Mouse (Mus musculus): ENCODE data around the gene Rab3a. TPM values are rescaled to one million over a fixed set of nuclear protein-coding genes. Genes with fewer than 3 reads are reported as not detected.

Gene Rab3a
- polyA plus RNA-seq (2021; fragmentation: Nextera tagmentation) = 895 and 1,300 TPM in 2 replicates
- long read RNA-seq, experiment 1, transcript Rab3a-202 (5 exons, 1,375 nt) = minor isoform, 13 of 1,616 reads
- long read RNA-seq, experiment 1, transcript Rab3a-203 (4 exons, 1,556 nt) = minor isoform, 20 of 1,616 reads
- long read RNA-seq, experiment 1, transcript Rab3a-201 (5 exons, 1,363 nt) = major isoform, 1,013 of 1,616 reads
- long read RNA-seq, experiment 1, partial matches to known transcripts = 36 of 1,616 reads
- long read RNA-seq, experiment 1, other reads (novel, unspliced or antisense) = 533 of 1,616 reads
- long read RNA-seq, experiment 2, transcript Rab3a-201 (5 exons, 1,363 nt) = major isoform, 393 of 767 reads
- long read RNA-seq, experiment 2, transcript Rab3a-203 (4 exons, 1,556 nt) = minor isoform, 26 of 767 reads
- long read RNA-seq, experiment 2, partial matches to known transcripts = 71 of 767 reads
- long read RNA-seq, experiment 2, other reads (novel, unspliced or antisense) = 274 of 767 reads

DNA sequence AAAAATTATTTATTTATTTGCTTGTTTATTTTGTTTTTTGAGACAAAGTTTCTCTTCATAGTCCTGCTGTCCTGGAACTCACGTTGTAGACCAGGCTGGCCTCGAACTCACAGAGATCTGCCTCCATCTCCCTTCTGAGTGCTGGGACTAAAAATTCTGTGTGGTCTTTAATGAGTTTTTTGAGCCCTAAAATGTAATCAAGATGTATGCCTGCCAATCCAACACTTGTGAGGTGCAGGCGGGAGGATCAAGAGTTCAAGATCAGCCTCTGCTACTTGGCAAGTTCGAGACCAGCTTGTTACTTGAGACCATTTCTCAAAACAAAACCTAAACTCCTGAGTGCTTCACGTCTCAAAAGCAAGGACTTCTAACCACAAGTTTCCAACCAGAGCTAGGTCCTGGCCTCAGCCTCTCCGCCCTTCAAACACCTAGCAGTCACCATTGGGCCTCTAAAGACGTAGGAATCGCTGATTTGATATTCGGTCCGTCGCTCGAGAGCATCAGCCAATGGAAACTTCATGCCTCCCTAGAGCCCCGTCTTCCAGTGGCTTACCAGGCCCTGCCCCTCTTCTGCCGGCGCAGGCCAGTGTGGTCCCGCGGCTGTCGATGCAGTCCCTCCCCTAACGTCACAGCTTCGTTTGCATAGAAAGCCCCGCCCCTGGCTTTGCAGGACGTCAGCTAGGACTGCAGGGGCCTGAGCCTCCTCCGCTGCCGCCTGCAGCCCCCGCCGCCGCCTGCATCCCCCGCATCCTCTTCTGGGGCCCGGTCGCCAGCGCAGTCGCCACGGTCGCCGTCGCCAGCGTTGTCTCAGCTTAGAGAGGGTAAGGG lies at the start of gene Rab3a:
TSS of gene Rab3a (plus strand) at position 637 of the 828 bp plus-strand sequence.

DNA sequence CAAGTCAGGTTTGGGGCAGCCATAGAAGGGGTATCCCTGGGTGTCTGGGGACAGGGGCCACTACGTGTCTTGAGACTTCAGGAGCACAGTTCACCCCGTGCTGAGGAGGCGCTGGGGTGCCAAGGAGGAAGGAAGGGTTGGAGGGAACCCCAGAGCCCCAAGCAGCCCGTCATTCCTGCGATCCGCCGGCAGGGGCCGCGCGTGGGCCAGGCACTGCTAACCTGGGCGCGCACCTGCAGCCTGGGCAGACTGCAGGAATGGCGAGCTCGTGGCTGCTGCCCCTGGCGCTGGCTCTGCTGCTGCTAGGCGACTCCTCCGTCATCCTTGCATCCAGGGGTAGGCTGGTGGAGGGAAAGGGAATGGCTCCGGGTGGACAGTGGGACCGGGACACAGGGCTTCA lies 36.2 kb upstream of the Rab3a start, which contains the start of gene Gm3336:
TSS of gene Gm3336 (plus strand) at position 247 of the 400 bp plus-strand sequence.

DNA sequence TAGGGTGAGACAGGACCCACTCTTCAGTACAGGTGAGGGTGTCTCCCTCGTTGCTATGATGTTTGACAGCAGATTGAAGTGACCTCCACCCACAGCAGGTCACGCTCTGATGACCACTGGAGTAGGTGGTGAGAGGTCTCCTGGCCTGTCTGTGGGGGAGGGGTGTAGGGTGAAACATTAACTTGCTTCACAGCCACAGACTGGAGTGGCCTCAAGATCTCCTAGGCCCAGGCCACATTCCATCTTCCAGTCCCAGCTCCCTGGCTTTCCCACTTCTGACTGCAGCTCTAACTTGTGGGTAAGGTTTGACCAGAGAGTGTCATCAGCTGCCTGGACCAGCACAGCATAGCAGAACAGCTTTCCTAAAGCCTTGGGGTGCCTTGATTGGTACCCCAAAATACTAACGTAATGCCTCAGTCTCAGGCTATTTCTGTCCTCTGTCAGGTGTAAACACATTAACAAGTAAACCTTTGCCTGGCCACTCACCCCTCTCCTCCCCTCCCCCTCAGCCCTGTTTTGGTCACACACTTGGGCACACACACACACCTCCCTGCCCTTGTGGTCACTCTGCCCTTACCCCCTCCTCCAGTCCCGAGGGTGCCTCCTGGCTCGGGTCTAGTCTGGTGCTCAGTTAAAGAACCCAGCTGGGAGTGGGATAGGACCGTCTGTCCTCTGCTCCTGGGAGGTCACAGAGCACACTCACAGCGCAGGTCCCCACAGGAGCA lies 30.8 kb upstream of the Rab3a start, which contains the start of gene Pde4c:
TSS of gene Pde4c (plus strand) at position 235 of the 725 bp plus-strand sequence.

DNA sequence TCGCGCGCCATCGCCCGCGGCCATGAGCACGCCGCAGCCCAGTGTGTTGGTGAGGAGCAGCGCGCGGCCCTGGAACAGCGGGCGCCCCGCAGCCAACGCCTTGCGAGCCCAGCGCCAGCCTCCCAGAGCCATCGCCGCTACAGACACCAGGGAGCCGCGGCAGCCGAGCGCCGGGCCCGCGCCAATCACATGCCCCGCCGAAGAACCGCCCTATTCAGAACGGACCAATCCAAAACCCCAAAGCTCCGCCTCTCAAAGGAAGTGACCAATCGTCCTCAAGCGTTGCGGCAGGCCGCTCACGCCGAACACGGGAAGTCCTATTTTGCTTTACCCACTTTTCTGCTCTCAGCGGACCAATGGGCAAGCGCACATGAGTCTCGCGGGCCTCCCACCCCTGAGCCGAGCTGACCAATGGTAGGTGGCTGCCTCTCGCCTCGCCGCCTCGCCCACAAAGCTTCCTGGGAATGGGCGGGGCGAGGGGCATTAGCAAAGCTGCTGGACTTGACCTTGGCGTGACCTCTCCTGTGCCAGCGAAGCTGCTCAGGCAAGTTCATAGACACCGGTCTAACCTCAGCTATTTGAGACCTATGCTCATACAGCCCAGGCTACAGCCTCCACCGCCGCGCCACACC lies 6.4 kb downstream of the Rab3a start, which contains the start of gene Mpv17l2:
TSS of gene Mpv17l2 (minus strand) at position 172 of the 632 bp plus-strand sequence.

DNA sequence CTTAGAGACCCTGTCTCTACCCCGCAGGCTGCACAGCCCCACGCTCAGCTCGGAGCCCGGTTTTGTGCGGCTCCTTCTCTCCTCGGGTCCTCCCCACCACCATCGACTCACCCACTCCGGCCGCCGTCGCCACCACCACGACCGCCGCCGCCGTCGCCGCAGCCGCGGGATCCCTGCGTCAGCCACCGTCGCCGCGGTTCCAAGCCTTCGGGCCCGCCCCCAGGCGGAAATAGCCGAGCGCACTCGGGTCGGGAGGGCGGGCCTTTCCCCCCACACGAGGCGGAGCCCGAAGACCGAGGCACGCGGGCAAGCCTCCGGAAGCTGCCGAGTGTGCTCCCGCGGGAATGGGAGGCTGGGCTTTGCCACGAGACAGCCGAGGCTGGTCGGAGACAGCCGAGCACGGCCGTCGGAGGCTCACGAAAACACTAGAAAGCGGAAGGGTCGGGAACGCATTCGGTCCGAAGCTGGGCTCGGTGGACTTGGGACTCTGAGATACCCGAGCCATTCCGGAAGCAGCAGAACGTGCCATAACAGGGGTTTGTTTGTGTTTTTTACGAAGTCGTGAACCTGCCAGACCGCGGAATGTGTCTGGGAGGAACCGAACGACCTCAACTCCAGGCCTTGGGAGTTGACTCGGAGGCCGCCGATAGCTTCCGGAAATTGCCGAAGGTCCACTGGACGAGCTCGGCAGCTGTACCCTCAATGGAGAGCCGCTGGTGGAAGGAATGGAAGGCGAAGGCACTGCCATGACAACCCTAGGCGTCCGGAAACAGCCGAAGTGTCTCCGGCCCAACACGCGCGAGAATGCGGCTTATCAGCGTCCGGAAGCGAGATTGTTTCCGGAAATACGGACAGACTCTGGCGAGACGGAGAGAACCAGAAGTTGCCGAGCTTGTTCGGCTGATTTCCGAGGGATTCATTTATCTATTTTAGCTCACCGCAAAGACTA lies 22.3 kb downstream of the Rab3a start, which contains the start of gene Pik3r2:
TSS of gene Pik3r2 (minus strand) at position 218 of the 949 bp plus-strand sequence.

DNA sequence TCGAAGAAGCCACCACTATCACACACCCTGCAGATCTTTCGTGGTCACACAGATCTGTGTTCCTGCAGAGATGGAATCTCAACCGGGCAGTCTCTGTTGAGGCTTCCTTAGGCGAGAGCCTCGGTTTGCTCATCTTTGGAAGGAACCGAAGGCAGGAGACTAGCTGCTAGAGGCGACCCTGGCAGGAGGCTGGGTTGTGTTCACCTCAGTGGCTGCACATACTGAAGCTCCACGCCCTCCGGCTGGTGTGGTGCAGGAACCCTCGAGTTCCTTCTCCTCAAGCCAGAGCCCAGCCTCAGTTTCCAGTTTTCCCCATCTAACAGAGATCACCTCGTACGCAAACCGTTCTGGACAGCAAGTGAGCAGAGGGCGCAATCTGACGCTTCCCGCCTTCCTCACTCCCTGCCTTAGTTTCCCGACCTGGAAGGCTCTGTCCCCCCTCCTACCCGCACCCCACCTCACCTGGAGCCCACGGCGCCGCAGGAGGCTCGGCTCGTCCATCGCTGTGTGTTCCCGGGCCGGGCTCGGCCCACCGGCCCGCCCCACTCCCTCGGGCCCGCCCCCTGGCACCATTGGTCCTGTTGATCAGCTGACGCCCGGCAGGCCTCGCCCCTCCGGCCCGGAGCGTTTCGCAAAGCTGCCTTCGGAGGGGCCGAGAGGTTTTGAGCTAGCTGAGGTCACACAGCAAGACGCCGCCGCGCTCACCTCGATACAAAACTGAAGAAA lies 50.2 kb downstream of the Rab3a start, which contains the start of gene Mast3:
TSS of gene Mast3 (minus strand) at position 574 of the 726 bp plus-strand sequence.

DNA sequence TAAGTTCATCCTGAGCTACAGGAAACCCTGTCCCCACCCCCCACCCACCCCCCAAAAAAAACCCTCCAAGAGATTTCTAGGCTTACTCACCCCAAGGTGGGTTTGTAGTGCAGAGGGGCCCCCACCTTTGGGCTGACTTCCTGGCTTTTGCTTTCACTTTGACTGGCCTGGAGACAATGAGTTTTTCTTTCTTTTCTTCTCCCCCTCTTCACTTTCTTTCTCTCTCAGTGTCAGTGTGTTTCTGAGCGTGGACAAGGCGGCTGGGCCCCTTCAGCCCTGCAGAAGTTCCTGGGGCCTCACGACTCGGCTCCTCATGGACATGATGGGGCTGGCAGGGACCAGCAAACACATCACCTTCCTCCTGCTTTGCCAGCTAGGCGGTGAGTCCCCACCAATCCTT lies 53.8 kb downstream of the Rab3a start, which contains the start of gene Il12rb1:
TSS of gene Il12rb1 (plus strand) at position 211 of the 400 bp plus-strand sequence.

Other genes starting within 250 kb of the Rab3a start
- 347 and 396 TPM in 2 replicates for gene Rex1bd, start 247.9 kb upstream of the Rab3a start, polyA plus RNA-seq (2021; fragmentation: Nextera tagmentation)
- gene Uba52, start 243.9 kb upstream of the Rab3a start, polyA plus RNA-seq (2021; fragmentation: Nextera tagmentation) = 3,921 and 4,944 TPM in 2 replicates
- 287 and 603 TPM in 2 replicates for gene Fkbp8, start 227.0 kb upstream of the Rab3a start, polyA plus RNA-seq (2021; fragmentation: Nextera tagmentation)
- 73.8 and 77.6 TPM in 2 replicates for gene Kxd1, start 226.7 kb upstream of the Rab3a start, polyA plus RNA-seq (2021; fragmentation: Nextera tagmentation)
- 3.9 and 9.1 TPM in 2 replicates for gene Ell, start 215.2 kb upstream of the Rab3a start, polyA plus RNA-seq (2021; fragmentation: Nextera tagmentation)
- gene Isyna1, start 160.3 kb upstream of the Rab3a start, polyA plus RNA-seq (2021; fragmentation: Nextera tagmentation) = 36.5 and 38.4 TPM in 2 replicates
- 88.8 and 293 TPM in 2 replicates for gene Ssbp4, start 145.8 kb upstream of the Rab3a start, polyA plus RNA-seq (2021; fragmentation: Nextera tagmentation)
- 0.72 and 1.7 TPM in 2 replicates for gene Lrrc25, start 138.5 kb upstream of the Rab3a start, polyA plus RNA-seq (2021; fragmentation: Nextera tagmentation)
- gene Gdf15, start 122.2 kb upstream of the Rab3a start, polyA plus RNA-seq (2021; fragmentation: Nextera tagmentation) = 0.23 TPM in 1 of 2 replicates, not detected in the other
- gene Pgpep1, start 94.3 kb upstream of the Rab3a start, polyA plus RNA-seq (2021; fragmentation: Nextera tagmentation) = 11.0 and 11.5 TPM in 2 replicates
- gene Lsm4, start 81.4 kb upstream of the Rab3a start, polyA plus RNA-seq (2021; fragmentation: Nextera tagmentation) = 222 and 248 TPM in 2 replicates
- gene Jund, start 55.7 kb upstream of the Rab3a start, polyA plus RNA-seq (2021; fragmentation: Nextera tagmentation) = 5.3 and 148 TPM in 2 replicates
- 0.03 TPM in 1 of 2 replicates, not detected in the other for gene Iqcn, start 51.2 kb upstream of the Rab3a start, polyA plus RNA-seq (2021; fragmentation: Nextera tagmentation)
- 0.19 and 0.25 TPM in 2 replicates for gene Gm3336, start 36.1 kb upstream of the Rab3a start, polyA plus RNA-seq (2021; fragmentation: Nextera tagmentation)
- 0.18 and 0.60 TPM in 2 replicates for gene Pde4c, start 31.0 kb upstream of the Rab3a start, polyA plus RNA-seq (2021; fragmentation: Nextera tagmentation)
- 100 and 108 TPM in 2 replicates for gene Mpv17l2, start 6.3 kb downstream of the Rab3a start, polyA plus RNA-seq (2021; fragmentation: Nextera tagmentation)
- gene Pik3r2, start 22.0 kb downstream of the Rab3a start, polyA plus RNA-seq (2021; fragmentation: Nextera tagmentation) = 82.0 and 99.2 TPM in 2 replicates
- 66.9 and 129 TPM in 2 replicates for gene Mast3, start 50.4 kb downstream of the Rab3a start, polyA plus RNA-seq (2021; fragmentation: Nextera tagmentation)
- 0.14 and 0.27 TPM in 2 replicates for gene Il12rb1, start 53.8 kb downstream of the Rab3a start, polyA plus RNA-seq (2021; fragmentation: Nextera tagmentation)
- gene Arrdc2, start 85.0 kb downstream of the Rab3a start, polyA plus RNA-seq (2021; fragmentation: Nextera tagmentation) = 9.4 and 9.7 TPM in 2 replicates
- gene Kcnn1, start 108.6 kb downstream of the Rab3a start, polyA plus RNA-seq (2021; fragmentation: Nextera tagmentation) = 12.4 and 13.0 TPM in 2 replicates
- 140 and 167 TPM in 2 replicates for gene Ccdc124, start 119.3 kb downstream of the Rab3a start, polyA plus RNA-seq (2021; fragmentation: Nextera tagmentation)
- 16.6 and 17.9 TPM in 2 replicates for gene Slc5a5, start 138.1 kb downstream of the Rab3a start, polyA plus RNA-seq (2021; fragmentation: Nextera tagmentation)
- 3,531 and 4,437 TPM in 2 replicates for gene Rpl18a, start 142.7 kb downstream of the Rab3a start, polyA plus RNA-seq (2021; fragmentation: Nextera tagmentation)
- gene Map1s, start 151.3 kb downstream of the Rab3a start, polyA plus RNA-seq (2021; fragmentation: Nextera tagmentation) = 18.1 and 27.3 TPM in 2 replicates